Mouse (Mus musculus): ENCODE results near the gene Clptm1. TPM values are rescaled to one million over a fixed set of nuclear protein-coding genes. Genes with fewer than 3 reads are reported as not detected.
A peak's percentile ranks its signal among the peaks of the same experiment; 100 is the strongest.

The Clptm1 gene
- polyA plus RNA-seq, 1 experiment from 2014 or later: 98.6 TPM

DNA sequence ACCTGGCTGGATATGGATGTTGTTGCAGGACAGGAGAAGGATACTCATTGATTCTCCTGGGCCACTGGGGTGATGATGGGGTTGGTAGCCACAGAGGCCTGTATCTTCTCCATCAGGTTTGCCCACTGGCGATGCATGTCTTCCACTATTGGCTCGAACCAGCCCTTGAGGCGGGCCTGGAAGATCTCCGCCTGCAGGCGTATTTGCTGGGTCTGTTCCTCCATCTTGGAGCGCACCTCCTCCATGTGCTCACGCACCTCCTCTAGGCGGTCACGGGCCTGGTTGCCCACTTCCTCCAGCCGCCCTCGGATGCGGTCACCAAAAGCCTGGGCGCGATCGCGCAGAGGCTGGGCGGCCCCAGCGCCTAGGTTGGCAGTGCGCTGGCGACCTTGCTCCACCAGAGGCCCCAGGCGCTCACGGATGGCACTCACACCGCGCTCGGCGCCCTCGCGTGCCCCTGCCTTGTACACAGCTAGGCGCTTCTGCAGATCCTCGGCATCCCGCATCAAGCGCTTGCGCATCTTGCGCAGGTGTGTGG, 31.6 kb upstream of the Clptm1 start:
- 92% methylated on average over 34 of the region's 34 CpGs for WGBS
- Histone ChIP-seq H3K4me2 (ENCODE audit: low read length) (no peak overlapping the region; the same call in 1 of the 2 replicates), H3K9ac (ENCODE audit: low read length) (no peak overlapping the region), H3K27ac (replicated peaks in 1 of 2; ENCODE audit: control insufficient read depth in 1 of 2, insufficient read depth in 1 of 2, low read depth in 2 of 2, low read length in 2 of 2) (0 out of 4 replicates have a peak overlapping the region, but pooled peaks of 1 of the 2 experiments have one; percentile 21), H3K4me1 (ENCODE audit: control insufficient read depth in 2 of 2, insufficient read depth in 2 of 2, low read length in 2 of 2) (peaks cover 47 to 53% of the 10 kb centered on the region in 2 experiments), H3K9me3 (ENCODE audit: control insufficient read depth, low read length) (no peaks in the 10 kb centered on the region), H3K4me3 (ENCODE audit: control insufficient read depth in 1 of 2, insufficient read depth in 1 of 2, low read depth in 1 of 2, low read length in 2 of 2) (no peak overlapping the region), H3K27me3 (ENCODE audit: control insufficient read depth, insufficient read depth, low read length) (no peaks in the 10 kb centered on the region), H3K36me3 (ENCODE audit: control insufficient read depth, insufficient read depth, low read length) (peaks cover 9% of the 10 kb centered on the region)
- no peak for ATAC-seq (ENCODE audit: insufficient number of reproducible peaks, insufficient read depth, low FRiP score, low read depth)

DNA sequence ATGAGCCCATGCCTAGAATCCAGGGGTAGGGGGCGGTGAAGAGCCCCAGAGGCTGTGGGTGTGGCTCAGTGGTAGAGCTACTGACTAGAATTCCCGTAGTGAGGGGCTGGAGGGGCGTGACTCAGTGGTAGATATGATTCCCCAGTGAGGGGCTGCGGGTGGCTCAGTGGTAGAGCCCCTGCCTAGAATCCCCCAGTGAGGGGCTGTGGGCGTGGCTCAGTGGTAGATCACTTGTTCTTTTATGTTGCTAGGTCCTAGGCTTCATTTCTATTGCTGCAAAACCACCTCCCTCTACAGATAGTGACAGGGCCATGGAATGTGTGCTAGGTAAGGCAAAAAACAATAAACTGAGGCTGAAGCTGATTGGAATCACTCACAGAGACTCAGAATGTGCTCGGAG, 31.0 kb upstream of the Clptm1 start:
- Histone ChIP-seq H3K9me3 (ENCODE audit: control insufficient read depth, low read length) (no peaks in the 10 kb centered on the region), H3K4me2 (ENCODE audit: low read length) (no peak overlapping the region), H3K27me3 (ENCODE audit: control insufficient read depth, insufficient read depth, low read length) (no peaks in the 10 kb centered on the region), H3K4me3 (ENCODE audit: control insufficient read depth in 1 of 2, insufficient read depth in 1 of 2, low read depth in 1 of 2, low read length in 2 of 2) (no peak overlapping the region), H3K4me1 (ENCODE audit: control insufficient read depth in 2 of 2, insufficient read depth in 2 of 2, low read length in 2 of 2) (peaks cover 46 to 49% of the 10 kb centered on the region in 2 experiments), H3K27ac (replicated peaks in 1 of 2; ENCODE audit: control insufficient read depth in 1 of 2, insufficient read depth in 1 of 2, low read depth in 2 of 2, low read length in 2 of 2) (peak overlapping the region in 1 of 2 experiments; percentile 78; a peak in 2 of 4 replicates), H3K9ac (ENCODE audit: low read length) (no peak overlapping the region), H3K36me3 (ENCODE audit: control insufficient read depth, insufficient read depth, low read length) (peaks cover 8% of the 10 kb centered on the region)
- WGBS: 63% methylated on average over 6 of the region's 6 CpGs
- no peak for ATAC-seq (ENCODE audit: insufficient number of reproducible peaks, insufficient read depth, low FRiP score, low read depth)

DNA sequence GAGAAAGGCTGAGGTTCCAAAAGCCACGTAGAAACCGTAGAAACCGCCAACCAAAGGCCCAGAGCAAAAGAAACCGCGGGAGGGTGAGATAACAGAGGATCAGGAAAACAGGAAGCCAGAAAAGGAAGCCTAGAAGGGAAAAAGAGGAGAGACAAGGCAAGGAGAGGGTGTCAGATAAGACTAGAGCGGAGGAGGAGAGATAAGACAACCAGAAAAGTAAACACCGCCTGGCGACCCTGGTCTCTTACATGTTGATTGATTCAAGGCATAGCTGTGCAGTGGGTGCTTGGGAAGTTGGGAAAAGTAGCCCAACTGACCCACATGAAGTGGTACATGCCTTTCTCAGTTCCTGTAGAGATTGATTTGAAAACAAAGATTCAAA, 30.4 kb upstream of the Clptm1 start:
- 7% methylated on average over 8 of the region's 8 CpGs for WGBS
- Histone ChIP-seq H3K27ac (replicated peaks in 1 of 2; ENCODE audit: control insufficient read depth in 1 of 2, insufficient read depth in 1 of 2, low read depth in 2 of 2, low read length in 2 of 2) (peak overlapping the region; percentile 78 to 94), H3K4me3 (ENCODE audit: control insufficient read depth in 1 of 2, insufficient read depth in 1 of 2, low read depth in 1 of 2, low read length in 2 of 2) (no peak overlapping the region), H3K36me3 (ENCODE audit: control insufficient read depth, insufficient read depth, low read length) (peaks cover 8% of the 10 kb centered on the region), H3K27me3 (ENCODE audit: control insufficient read depth, insufficient read depth, low read length) (no peaks in the 10 kb centered on the region), H3K9ac (ENCODE audit: low read length) (no peak overlapping the region; the same call in 1 of the 2 replicates), H3K4me1 (ENCODE audit: control insufficient read depth in 2 of 2, insufficient read depth in 2 of 2, low read length in 2 of 2) (peaks cover 42 to 43% of the 10 kb centered on the region in 2 experiments), H3K9me3 (ENCODE audit: control insufficient read depth, low read length) (no peaks in the 10 kb centered on the region), H3K4me2 (ENCODE audit: low read length) (peak overlapping the region; percentile 19; the same call in 1 of the 2 replicates)
- no peak for ATAC-seq (ENCODE audit: insufficient number of reproducible peaks, insufficient read depth, low FRiP score, low read depth)

DNA sequence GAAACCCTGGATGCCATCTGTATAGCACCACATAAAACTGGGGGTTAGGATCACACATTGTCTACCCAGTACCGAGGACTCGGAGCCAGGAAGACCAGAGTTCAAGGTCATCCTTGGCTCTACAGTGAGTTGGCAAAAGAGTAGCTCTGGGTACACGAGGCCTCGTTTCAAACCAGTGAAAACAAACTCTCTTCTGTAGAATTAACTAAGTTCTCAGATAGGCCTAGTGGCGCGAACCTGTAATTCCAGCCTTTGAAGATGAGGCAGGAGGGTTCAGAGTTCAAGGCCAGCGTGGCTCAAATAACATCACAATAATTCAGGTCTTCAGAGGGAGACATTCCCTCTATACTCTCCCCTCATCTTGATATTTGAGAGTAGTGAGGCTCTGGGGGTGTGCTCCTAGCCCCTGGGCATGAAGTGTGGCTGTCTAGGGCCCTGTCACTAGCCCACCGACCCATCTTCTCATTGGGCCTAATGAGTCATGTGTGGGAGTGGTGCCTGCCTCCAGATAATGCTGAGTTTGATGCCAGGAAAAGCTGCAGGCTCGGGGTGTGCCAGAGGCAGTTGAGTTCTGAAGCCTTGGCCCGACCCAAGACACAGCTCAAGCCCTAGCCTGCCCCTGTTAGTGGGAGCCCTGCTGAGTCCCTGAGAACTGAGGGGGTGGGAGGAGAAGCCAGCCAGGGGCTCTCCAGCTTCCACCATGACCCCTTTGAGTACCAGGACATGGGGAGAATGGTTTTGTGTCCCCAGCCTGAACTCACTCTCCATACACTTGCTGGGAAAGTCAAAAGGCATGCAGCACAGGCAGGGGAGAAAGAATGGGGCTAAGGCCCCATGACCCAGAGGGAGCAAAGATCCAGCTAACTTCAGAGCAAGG, 29.7 kb upstream of the Clptm1 start:
- Histone ChIP-seq H3K27me3 (ENCODE audit: control insufficient read depth, insufficient read depth, low read length) (no peaks in the 10 kb centered on the region), H3K4me3 (ENCODE audit: control insufficient read depth in 1 of 2, insufficient read depth in 1 of 2, low read depth in 1 of 2, low read length in 2 of 2) (no peak overlapping the region), H3K9me3 (ENCODE audit: control insufficient read depth, low read length) (no peaks in the 10 kb centered on the region), H3K27ac (replicated peaks in 1 of 2; ENCODE audit: control insufficient read depth in 1 of 2, insufficient read depth in 1 of 2, low read depth in 2 of 2, low read length in 2 of 2) (peak overlapping the region; percentile 78 to 94), H3K9ac (ENCODE audit: low read length) (no peak overlapping the region; the same call in 1 of the 2 replicates), H3K36me3 (ENCODE audit: control insufficient read depth, insufficient read depth, low read length) (peaks cover 8% of the 10 kb centered on the region), H3K4me1 (ENCODE audit: control insufficient read depth in 2 of 2, insufficient read depth in 2 of 2, low read length in 2 of 2) (peaks cover 39 to 42% of the 10 kb centered on the region in 2 experiments), H3K4me2 (ENCODE audit: low read length) (peak overlapping the region; percentile 19; the same call in 1 of the 2 replicates)
- WGBS: 66% methylated on average over 10 of the region's 10 CpGs
- no peak for ATAC-seq (ENCODE audit: insufficient number of reproducible peaks, insufficient read depth, low FRiP score, low read depth)

DNA sequence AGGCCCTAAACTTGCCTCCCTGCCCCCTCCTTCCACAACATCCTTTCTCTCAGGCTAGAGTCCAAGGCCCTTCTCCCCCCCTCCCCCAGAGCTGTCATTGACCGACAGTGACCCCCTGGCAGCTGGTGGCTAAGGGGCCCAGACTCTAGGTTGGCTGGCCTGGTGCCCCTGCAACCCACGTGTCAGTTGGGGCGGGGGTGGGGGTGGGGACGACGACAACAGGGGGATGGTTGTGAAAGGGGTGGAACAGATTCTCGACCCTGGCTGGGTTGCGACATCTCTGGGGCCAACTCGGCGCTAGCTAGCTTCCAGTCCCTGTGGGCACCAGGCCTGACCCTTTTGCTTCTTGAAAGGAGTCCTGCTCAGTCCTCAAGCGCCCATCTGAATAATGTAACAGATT, 28.6 kb upstream of the Clptm1 start:
- no peak overlapping the region for H3K4me2 ChIP-seq (ENCODE audit: low read length)
- peak; percentile 38; the same call in 1 of the 2 replicates for ATAC-seq (ENCODE audit: insufficient number of reproducible peaks, insufficient read depth, low FRiP score, low read depth)
- no peaks in the 10 kb centered on the region for H3K27me3 ChIP-seq (ENCODE audit: control insufficient read depth, insufficient read depth, low read length)
- H3K36me3 ChIP-seq (ENCODE audit: control insufficient read depth, insufficient read depth, low read length): peaks cover 8% of the 10 kb centered on the region
- no peaks in the 10 kb centered on the region for H3K9me3 ChIP-seq (ENCODE audit: control insufficient read depth, low read length)
- 19% methylated on average over 10 of the region's 10 CpGs for WGBS
- H3K27ac ChIP-seq (replicated peaks in 1 of 2; ENCODE audit: control insufficient read depth in 1 of 2, insufficient read depth in 1 of 2, low read depth in 2 of 2, low read length in 2 of 2): peak overlapping the region; percentile 66 to 78
- no peak overlapping the region for H3K9ac ChIP-seq (ENCODE audit: low read length)
- H3K4me1 ChIP-seq (ENCODE audit: control insufficient read depth in 2 of 2, insufficient read depth in 2 of 2, low read length in 2 of 2): peaks cover 28 to 31% of the 10 kb centered on the region in 2 experiments
- H3K4me3 ChIP-seq (ENCODE audit: control insufficient read depth in 1 of 2, insufficient read depth in 1 of 2, low read depth in 1 of 2, low read length in 2 of 2): no peak overlapping the region

DNA sequence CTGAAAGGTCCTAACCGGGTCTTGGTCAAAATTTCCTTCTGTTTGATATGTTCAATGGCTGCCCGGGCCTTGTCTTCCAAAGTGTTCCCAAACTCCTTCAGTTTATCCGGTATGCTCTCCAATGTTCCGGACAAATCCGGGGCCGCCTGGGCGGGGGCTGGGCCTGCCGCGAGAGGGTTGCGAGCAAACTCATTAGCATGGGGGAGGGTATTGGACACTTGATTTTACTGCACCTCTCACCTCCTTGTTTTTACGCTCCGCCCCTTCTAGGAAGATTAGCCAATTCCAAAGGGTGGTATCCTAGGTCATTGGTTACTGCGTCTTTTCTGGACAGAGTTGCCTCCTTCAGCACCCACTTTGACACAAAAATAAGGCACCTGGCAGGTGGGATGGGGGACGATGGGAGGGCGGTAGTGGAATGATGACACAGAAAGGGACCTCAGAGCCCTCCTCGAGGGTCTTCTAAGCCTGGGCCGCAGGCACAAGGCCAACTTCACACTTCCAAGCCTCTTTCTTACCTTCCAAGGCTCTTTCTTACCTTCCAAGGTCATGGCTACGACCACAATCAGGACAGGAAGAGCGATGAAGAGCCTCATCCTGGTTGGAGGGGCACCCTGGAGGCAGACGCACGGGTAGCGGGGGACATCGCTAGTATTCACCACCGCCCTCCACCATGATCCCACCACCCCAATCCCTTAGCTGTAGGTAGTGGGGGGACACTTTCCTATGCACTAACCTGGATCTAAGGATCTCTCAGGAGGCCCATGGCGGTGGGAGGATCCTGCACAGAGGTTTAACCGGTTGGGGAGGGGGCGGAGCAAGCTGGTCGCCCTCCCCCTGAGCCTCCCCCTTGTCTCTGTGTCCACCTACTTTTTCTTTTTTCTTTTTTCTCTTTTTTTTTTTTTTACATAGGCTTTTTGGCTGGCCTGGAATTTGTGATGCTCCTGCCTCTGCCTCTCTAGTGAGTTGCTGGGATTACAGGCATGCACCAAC, 27.3 kb upstream of the Clptm1 start, which contains the start of gene Apoc1:
Gene Apoc1, minus strand, starts transcription at position 788 of the 993 bp plus-strand sequence.
- H3K4me1 ChIP-seq (ENCODE audit: control insufficient read depth in 2 of 2, insufficient read depth in 2 of 2, low read length in 2 of 2): peaks cover 22 to 28% of the 10 kb centered on the region in 2 experiments
- no peak for ATAC-seq (ENCODE audit: insufficient number of reproducible peaks, insufficient read depth, low FRiP score, low read depth)
- no peaks in the 10 kb centered on the region for H3K27me3 ChIP-seq (ENCODE audit: control insufficient read depth, insufficient read depth, low read length)
- no peaks in the 10 kb centered on the region for H3K9me3 ChIP-seq (ENCODE audit: control insufficient read depth, low read length)
- peak within 1 kb of the TSS; percentile 56 to 78 for H3K27ac ChIP-seq (replicated peaks in 1 of 2; ENCODE audit: control insufficient read depth in 1 of 2, insufficient read depth in 1 of 2, low read depth in 2 of 2, low read length in 2 of 2)
- H3K4me2 ChIP-seq (ENCODE audit: low read length): no peak within 1 kb of the TSS
- H3K4me3 ChIP-seq (ENCODE audit: control insufficient read depth in 1 of 2, insufficient read depth in 1 of 2, low read depth in 1 of 2, low read length in 2 of 2): no peak within 1 kb of the TSS
- H3K9ac ChIP-seq (ENCODE audit: low read length): peak within 1 kb of the TSS; percentile 12; the same call in 1 of the 2 replicates
- 47% methylated on average over 28 of the region's 28 CpGs for WGBS
- peaks cover 8% of the 10 kb centered on the region for H3K36me3 ChIP-seq (ENCODE audit: control insufficient read depth, insufficient read depth, low read length)

DNA sequence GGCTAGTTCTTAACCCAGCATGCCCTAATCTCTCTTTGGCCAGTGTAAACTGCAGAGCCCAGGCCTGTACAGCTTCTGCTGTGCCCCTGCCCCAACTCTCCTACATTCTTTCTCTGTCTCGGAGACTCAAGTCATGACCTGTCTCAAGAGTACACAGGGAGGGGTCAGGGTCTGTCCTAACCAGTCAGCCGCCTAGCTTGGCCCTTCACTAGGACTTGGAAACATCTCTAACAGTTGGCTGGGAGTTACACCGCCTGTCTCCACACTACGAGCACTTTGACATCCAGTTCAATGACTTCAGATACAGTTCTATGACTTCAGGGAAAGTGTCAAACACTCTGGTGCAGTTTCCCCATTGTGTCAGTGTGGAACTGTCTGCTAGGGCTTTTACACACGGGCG, 26.6 kb upstream of the Clptm1 start:
- no peak overlapping the region for H3K27ac ChIP-seq (replicated peaks in 1 of 2; ENCODE audit: control insufficient read depth in 1 of 2, insufficient read depth in 1 of 2, low read depth in 2 of 2, low read length in 2 of 2)
- H3K4me2 ChIP-seq (ENCODE audit: low read length): no peak overlapping the region
- H3K4me1 ChIP-seq (ENCODE audit: control insufficient read depth in 2 of 2, insufficient read depth in 2 of 2, low read length in 2 of 2): peaks cover 22 to 28% of the 10 kb centered on the region in 2 experiments
- no peak overlapping the region for H3K4me3 ChIP-seq (ENCODE audit: control insufficient read depth in 1 of 2, insufficient read depth in 1 of 2, low read depth in 1 of 2, low read length in 2 of 2)
- 57% methylated on average over 6 of the region's 6 CpGs for WGBS
- H3K27me3 ChIP-seq (ENCODE audit: control insufficient read depth, insufficient read depth, low read length): no peaks in the 10 kb centered on the region
- 0 out of 2 replicates have a peak overlapping the region, but pooled peaks have one; percentile 12 for H3K9ac ChIP-seq (ENCODE audit: low read length)
- H3K9me3 ChIP-seq (ENCODE audit: control insufficient read depth, low read length): no peaks in the 10 kb centered on the region
- ATAC-seq (ENCODE audit: insufficient number of reproducible peaks, insufficient read depth, low FRiP score, low read depth): no peak
- H3K36me3 ChIP-seq (ENCODE audit: control insufficient read depth, insufficient read depth, low read length): peaks cover 2% of the 10 kb centered on the region
